Mouse (Mus musculus) MEL (cell line): ENCODE results near the gene Lmo2.

Experiments used
- CHD1 ChIP-seq: IDR thresholded peaks from 2 replicates; pipeline ENCODE4 v1.6.1; 2012; ENCODE audit warnings: low read depth, mild to moderate bottlenecking, inconsistent platforms, low read length, improper control_type of control experiment
- CTCF ChIP-seq, 3 experiments: IDR thresholded peaks in 2 of 3; conservative IDR thresholded peaks in 1 of 3; 2 replicates each; pipeline ENCODE4 v1.5.1; 2011 to 2012; ENCODE audit warnings: low read length in 3 of 3, low read depth in 2 of 3, mild to moderate bottlenecking in 2 of 3, improper control_type of control experiment in 1 of 3, inconsistent platforms in 1 of 3, mixed read lengths in 1 of 3, moderate library complexity in 1 of 3; ENCODE audit not compliant: control insufficient read depth in 1 of 3, insufficient read depth in 1 of 3, poor library complexity in 1 of 3, severe bottlenecking in 1 of 3
- ELF1 ChIP-seq: IDR thresholded peaks from 2 replicates; pipeline ENCODE4 v1.6.1; 2014; ENCODE audit warnings: low read depth, mild to moderate bottlenecking, inconsistent platforms, low read length, improper control_type of control experiment, moderate library complexity
- EP300 ChIP-seq, 2 experiments: IDR thresholded peaks; 2 replicates each; pipeline ENCODE4 v1.6.1; 2011; ENCODE audit warnings: improper control_type of control experiment in 2 of 2, low read length in 2 of 2, low read depth in 1 of 2, mild to moderate bottlenecking in 1 of 2
- GABPA ChIP-seq: IDR thresholded peaks from 2 replicates; pipeline ENCODE4 v1.6.1; 2012; ENCODE audit warnings: low read depth, mild to moderate bottlenecking, inconsistent platforms, low read length, improper control_type of control experiment, moderate library complexity
- GATA1 ChIP-seq: IDR thresholded peaks from 2 replicates; pipeline ENCODE4 v1.6.1; 2011; ENCODE audit warnings: low read depth, low read length, improper control_type of control experiment
- MAFK ChIP-seq: IDR thresholded peaks from 2 replicates; pipeline ENCODE4 v1.6.1; 2011; ENCODE audit warnings: low read depth, mild to moderate bottlenecking, low read length, improper control_type of control experiment, borderline replicate concordance
- MEF2A ChIP-seq: IDR thresholded peaks from 2 replicates; pipeline ENCODE4 v1.6.1; 2014; ENCODE audit warnings: low read depth, mild to moderate bottlenecking, inconsistent platforms, low read length, improper control_type of control experiment; ENCODE audit not compliant: poor library complexity, insufficient replicate concordance, severe bottlenecking; ENCODE audit errors: extremely low read depth
- MXI1 ChIP-seq: IDR thresholded peaks from 2 replicates; pipeline ENCODE4 v1.6.1; 2011; ENCODE audit warnings: mild to moderate bottlenecking, low read depth, low read length, improper control_type of control experiment
- POLR2A ChIP-seq, 2 experiments: IDR thresholded peaks; 2 replicates each; pipeline ENCODE4 v1.6.1; 2011 to 2012; ENCODE audit warnings: low read length in 2 of 2, mild to moderate bottlenecking in 2 of 2, control low read depth in 1 of 2, improper control_type of control experiment in 1 of 2, low read depth in 1 of 2, moderate library complexity in 1 of 2; ENCODE audit not compliant: control insufficient read depth in 1 of 2, insufficient read depth in 1 of 2, poor library complexity in 1 of 2
- RCOR1 ChIP-seq: IDR thresholded peaks from 2 replicates; pipeline ENCODE4 v1.6.1; 2012; ENCODE audit warnings: low read depth, mild to moderate bottlenecking, inconsistent platforms, low read length, improper control_type of control experiment
- UBTF ChIP-seq: IDR thresholded peaks from 2 replicates; pipeline ENCODE4 v1.6.1; 2012; ENCODE audit warnings: low read depth, mild to moderate bottlenecking, inconsistent platforms, low read length, improper control_type of control experiment, moderate library complexity, borderline replicate concordance; ENCODE audit not compliant: insufficient read depth
- ZNF384 ChIP-seq: IDR thresholded peaks from 2 replicates; pipeline ENCODE4 v1.6.1; 2012; ENCODE audit warnings: low read depth, mild to moderate bottlenecking, inconsistent platforms, low read length, improper control_type of control experiment

DNA sequence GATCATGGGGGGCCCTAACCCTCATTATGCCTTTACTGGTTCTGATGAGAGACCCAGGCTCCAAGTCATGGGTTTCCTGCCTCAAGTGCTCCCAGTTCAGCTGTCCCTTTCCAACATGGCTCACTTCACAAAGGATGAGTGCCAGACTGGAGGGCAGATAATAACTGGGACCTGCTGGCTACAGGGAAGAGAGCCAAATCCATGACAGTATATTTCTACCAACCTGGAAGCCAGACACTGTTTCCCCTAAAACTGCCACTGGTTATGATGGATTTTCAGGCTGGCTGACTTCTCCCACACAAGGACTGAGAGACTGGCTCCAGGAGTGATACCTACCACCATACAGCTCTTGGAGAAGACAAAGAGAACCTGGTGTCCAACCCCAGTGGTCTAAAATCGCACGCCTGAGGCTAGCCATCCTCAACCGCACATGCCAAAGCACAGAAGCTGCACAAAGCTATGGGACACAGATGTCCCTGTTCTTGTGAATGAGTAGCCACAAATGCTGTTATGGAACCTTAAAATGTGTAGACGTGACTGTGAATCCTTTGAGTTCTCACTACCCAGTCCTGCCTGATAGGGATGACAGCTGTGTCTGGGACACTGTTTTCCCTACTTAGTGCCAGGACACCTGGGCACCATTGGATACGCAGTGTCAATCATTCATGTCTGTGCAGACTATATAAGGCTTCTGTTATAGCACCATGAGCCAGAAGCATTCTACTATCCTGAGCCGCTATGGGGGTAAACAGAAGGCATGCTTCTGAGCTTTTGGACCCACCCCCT, 4.5 kb upstream of the Lmo2 start:
- TF ChIP-seq CTCF (IDR thresholded peaks at IDR 0.05 in 2 of 3, conservative IDR thresholded peaks at IDR 0.05 in 1 of 3; ENCODE audit: control insufficient read depth in 1 of 3, insufficient read depth in 1 of 3, low read depth in 2 of 3, low read length in 3 of 3, poor library complexity in 1 of 3, severe bottlenecking in 1 of 3), result no peak
- no peak for TF ChIP-seq GATA1
- TF ChIP-seq CHD1, result no peak
- TF ChIP-seq EP300 (IDR thresholded peaks at IDR 0.05; ENCODE audit: low read depth in 1 of 2, low read length in 2 of 2), result no peak
- TF ChIP-seq ZNF384, result no peak
- TF ChIP-seq UBTF, result no peak
- TF ChIP-seq POLR2A (IDR thresholded peaks at IDR 0.05; ENCODE audit: control insufficient read depth in 1 of 2, insufficient read depth in 1 of 2, low read depth in 1 of 2, low read length in 2 of 2, poor library complexity in 1 of 2), result no peak
- no peak for TF ChIP-seq MXI1
- no peak for TF ChIP-seq MEF2A
- no peak for TF ChIP-seq RCOR1
- TF ChIP-seq MAFK, result no peak
- TF ChIP-seq GABPA, result no peak
- TF ChIP-seq ELF1, result no peak
